Mouse (Mus musculus) forebrain, embryonic 16.5 days (tissue): ENCODE data around the gene Fam3b. TPM values are rescaled to one million over a fixed set of nuclear protein-coding genes. Genes with fewer than 3 reads are reported as not detected.

Experiments used
- ATAC-seq: fragments of 200-750 bp; cut with Nextera tagmentation; 2 replicates; pipeline ENCODE4 v1.8.0; 2017; ENCODE audit warnings: mild to moderate bottlenecking, moderate library complexity
- H3K27ac ChIP-seq: fragments of 300-500 bp; sonication (generic); 2 replicates; pipeline ENCODE4 v1.5.1; 2014; ENCODE audit warnings: low read length, control low read depth
- H3K27me3 ChIP-seq: fragments of 300-500 bp; sonication (generic); replicated peaks from 2 replicates; pipeline ENCODE4 v1.6.1; 2014; ENCODE audit warnings: low read length; ENCODE audit not compliant: control insufficient read depth, insufficient read depth
- H3K36me3 ChIP-seq: fragments of 300-500 bp; sonication (generic); 2 replicates; pipeline ENCODE4 v1.6.1; 2014; ENCODE audit not compliant: control insufficient read depth, insufficient read depth
- H3K4me1 ChIP-seq: fragments of 300-500 bp; sonication (generic); replicated peaks from 2 replicates; pipeline ENCODE4 v1.6.1; 2014; ENCODE audit warnings: low read length; ENCODE audit not compliant: control insufficient read depth, insufficient read depth
- H3K4me2 ChIP-seq: fragments of 300-500 bp; sonication (generic); 2 replicates; pipeline ENCODE4 v1.6.1; 2014; ENCODE audit warnings: mild to moderate bottlenecking, low read length, control low read depth
- H3K4me3 ChIP-seq: fragments of 300-500 bp; sonication (generic); replicated peaks from 2 replicates; pipeline ENCODE4 v1.5.1; 2014; ENCODE audit warnings: mild to moderate bottlenecking, low read length, control low read depth
- H3K9ac ChIP-seq: fragments of 300-500 bp; sonication (generic); replicated peaks from 2 replicates; pipeline ENCODE4 v1.6.1; 2014; ENCODE audit warnings: low read depth, low read length, control low read depth
- H3K9me3 ChIP-seq: fragments of 300-500 bp; sonication (generic); 2 replicates; pipeline ENCODE4 v1.6.1; 2016; ENCODE audit warnings: low read length; ENCODE audit not compliant: control insufficient read depth
- WGBS: fragments of 180-500 bp; shearing (Covaris S2); extraction: QIAGEN DNeasy Blood & Tissue Kit; methylation state at CpG from one replicate; pipeline ENCODE4 v1.1.7; 2014; 5-methylcytosine and 5-hydroxymethylcytosine counted together
- polyA plus RNA-seq: library from polyadenylated mRNA; unstranded; fragments of >200 nt; fragmentation: Nextera tagmentation; extraction: Ambion mirVana; gene quantifications from 2 replicates; pipeline ENCODE4 v1.2.1, GENCODE M21; 2015

Gene Fam3b
- polyA plus RNA-seq = not detected in 2 replicates

DNA sequence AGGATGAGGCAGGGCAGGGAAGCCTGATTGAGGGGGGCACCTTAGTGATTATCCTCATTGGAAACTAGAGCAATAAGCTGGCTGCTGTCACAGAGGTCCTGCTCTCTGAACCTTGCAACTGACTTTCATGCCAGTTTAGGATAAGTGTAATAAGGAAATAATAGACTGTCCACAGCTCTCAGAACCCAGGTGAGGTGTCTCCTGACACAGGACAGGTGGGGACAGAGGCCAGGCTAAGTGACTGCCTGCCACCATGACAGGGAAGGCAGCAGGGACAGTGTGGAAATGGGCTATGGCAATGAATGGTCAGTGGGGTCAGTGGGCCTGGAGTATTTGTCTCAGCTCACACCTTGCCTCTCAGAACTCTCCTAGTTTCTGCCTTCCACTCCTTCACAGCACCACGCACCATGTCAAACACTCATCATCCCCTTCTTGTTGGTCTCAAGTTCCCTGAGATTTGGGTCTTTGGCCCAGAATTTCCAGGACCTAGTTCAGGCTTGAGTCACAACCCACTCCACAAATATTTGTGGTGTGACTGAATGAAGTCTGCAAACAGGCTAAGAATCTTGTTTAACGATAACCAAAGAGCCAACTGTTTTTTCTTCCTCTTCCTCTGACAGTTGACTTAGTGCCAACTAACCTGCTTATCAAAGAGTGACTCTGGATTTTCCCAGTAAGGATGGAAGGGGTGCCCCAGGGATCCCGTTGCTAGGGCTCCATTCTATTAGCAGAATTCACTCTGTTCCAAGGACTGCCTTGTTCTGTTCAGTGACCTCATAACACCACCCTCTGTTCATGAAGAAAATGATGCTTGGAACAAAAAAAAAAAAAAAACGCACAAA lies at the start of gene Fam3b:
Fam3b (minus strand) TSS at position 718 of the 842 bp plus-strand sequence.
- Histone ChIP-seq H3K36me3 (no peaks in the 10 kb centered on the region), H3K9me3 (no peaks in the 10 kb centered on the region), H3K4me3 (no peak within 1 kb of the TSS), H3K9ac (no peak within 1 kb of the TSS), H3K4me2 (no peak within 1 kb of the TSS), H3K27ac (no peak within 1 kb of the TSS), H3K4me1 (no peaks in the 10 kb centered on the region), H3K27me3 (no peaks in the 10 kb centered on the region)
- no peak for ATAC-seq
- 69% methylated on average over 4 of the region's 4 CpGs for WGBS

DNA sequence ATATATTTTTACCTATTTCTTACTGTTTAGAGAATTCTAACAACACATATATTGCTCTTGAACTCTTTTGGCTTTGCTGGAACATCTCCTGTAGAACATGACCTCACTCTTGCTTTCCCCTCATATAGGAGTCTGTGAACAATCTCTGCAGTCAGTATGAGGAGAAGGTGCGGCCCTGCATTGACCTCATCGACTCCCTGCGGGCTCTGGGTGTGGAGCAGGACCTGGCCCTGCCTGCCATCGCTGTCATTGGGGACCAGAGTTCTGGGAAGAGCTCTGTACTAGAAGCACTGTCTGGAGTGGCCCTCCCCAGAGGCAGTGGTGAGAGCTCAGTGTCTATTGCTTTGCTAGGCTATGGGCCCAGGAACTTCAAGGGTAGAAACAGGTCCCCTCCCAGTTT lies 29.7 kb upstream of the Fam3b start:
- H3K9ac ChIP-seq = no peak overlapping the region
- no peaks in the 10 kb centered on the region for H3K36me3 ChIP-seq
- WGBS = 85% methylated on average over 4 of the region's 4 CpGs
- H3K27ac ChIP-seq = no peak overlapping the region
- no peak for ATAC-seq
- H3K27me3 ChIP-seq = no peaks in the 10 kb centered on the region
- H3K9me3 ChIP-seq = no peaks in the 10 kb centered on the region
- H3K4me3 ChIP-seq = no peak overlapping the region
- no peaks in the 10 kb centered on the region for H3K4me1 ChIP-seq
- H3K4me2 ChIP-seq = no peak overlapping the region

DNA sequence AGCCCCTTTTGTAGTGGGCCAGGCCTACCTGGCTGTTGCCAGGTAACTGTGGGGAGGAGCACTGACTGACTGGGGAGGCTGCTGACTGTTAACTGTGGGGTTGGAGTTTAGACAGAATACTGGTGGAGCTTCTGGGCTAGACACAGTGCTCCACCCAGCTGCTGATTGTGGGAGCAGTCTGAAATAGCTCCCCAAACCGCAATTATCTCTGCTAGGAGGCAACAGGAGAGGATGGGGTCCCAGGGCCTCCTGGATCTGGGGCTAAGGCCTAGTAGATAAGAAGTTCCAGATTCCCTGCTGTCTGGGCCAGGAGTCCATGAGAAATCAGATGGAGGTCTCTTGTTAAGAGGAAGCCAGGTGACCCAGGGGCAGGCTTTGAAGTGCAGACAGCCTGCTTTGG lies 22.2 kb upstream of the Fam3b start:
- Histone ChIP-seq H3K4me1 (peaks cover 19% of the 10 kb centered on the region), H3K36me3 (no peaks in the 10 kb centered on the region), H3K27me3 (no peaks in the 10 kb centered on the region), H3K9ac (no peak overlapping the region), H3K4me3 (no peak overlapping the region), H3K9me3 (no peaks in the 10 kb centered on the region), H3K27ac (no peak overlapping the region), H3K4me2 (no peak overlapping the region)
- no peak for ATAC-seq
- whole genome bisulfite sequencing = 50% methylated on average over 1 of the region's 1 CpGs

DNA sequence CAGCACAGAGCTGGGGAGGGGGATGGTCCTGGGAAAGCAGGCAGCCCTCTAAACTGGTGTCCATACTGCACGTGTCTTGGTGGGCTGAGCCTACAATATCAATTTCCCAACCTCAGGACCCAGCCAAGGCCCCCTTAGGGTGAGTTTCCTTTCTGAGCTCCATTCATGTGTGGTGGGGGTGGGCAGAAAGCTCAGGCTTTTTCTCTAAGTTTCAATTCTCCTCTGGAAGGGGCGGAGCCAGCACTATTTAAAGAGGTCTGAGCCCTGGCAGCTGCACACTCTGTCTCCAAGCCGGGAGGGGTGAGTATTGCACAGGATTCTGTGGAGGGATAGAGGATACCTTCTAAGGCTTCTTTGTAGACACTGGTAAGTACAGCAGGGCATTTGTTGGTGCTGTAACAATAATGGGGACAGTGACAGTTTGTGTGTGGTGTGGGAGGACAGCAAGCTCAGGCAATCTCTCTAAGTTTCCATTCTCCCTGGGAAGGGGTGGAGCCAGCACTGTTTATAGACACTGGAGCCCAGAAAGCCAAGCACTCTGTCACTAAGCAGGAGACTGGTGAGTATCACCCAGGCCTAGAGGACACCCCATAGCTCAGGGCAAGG lies 21.3 kb upstream of the Fam3b start:
- WGBS = 1% methylated on average over 3 of the region's 3 CpGs
- H3K4me2 ChIP-seq = no peak overlapping the region
- peak; percentile 87 for ATAC-seq

DNA sequence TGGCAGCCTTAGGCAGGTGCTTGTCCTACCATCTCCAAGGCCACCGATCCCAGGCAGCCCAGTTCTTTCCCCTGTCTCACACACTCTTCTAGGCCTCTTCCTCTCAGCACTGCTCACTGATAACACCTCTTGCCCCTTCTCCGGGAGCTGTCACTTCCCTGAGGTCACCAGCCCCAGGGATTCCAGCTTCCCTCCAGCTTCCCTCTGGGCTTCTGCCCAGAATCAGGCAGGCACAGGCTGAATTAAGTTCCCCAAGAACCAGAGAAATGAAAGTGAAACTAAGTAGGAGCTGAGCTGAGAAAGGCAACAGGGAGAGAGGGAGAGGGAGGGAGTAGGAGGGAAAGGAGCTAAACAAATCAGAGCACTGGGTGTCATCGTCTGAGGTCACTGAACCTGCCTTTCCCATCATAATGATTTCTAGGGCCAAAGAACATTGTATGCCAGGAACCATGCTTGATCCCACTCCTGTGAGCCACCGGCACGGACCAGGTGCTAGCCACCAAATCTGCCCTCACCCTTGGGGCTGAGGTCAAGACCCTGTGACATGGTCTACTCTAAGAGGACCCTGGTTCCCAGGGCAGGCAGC lies 20.4 kb upstream of the Fam3b start:
- peak; percentile 52 for ATAC-seq
- Histone ChIP-seq H3K27ac (peak overlapping the region; percentile 4; the same call in 1 of the 2 replicates), H3K4me2 (0 out of 2 replicates have a peak overlapping the region, but pooled peaks have one; percentile 7), H3K36me3 (no peaks in the 10 kb centered on the region), H3K4me1 (peaks cover 19% of the 10 kb centered on the region), H3K9ac (no peak overlapping the region), H3K9me3 (no peaks in the 10 kb centered on the region), H3K27me3 (no peaks in the 10 kb centered on the region), H3K4me3 (no peak overlapping the region)
- WGBS = 39% methylated on average over 5 of the region's 5 CpGs

More for the DNA sequence above, 21.3 kb upstream of the Fam3b start:
- no peak overlapping the region for H3K9ac ChIP-seq
- H3K4me1 ChIP-seq = peaks cover 19% of the 10 kb centered on the region
- peak overlapping the region; percentile 44 for H3K27ac ChIP-seq
- no peak overlapping the region for H3K4me3 ChIP-seq
- no peaks in the 10 kb centered on the region for H3K9me3 ChIP-seq
- no peaks in the 10 kb centered on the region for H3K36me3 ChIP-seq
- no peaks in the 10 kb centered on the region for H3K27me3 ChIP-seq

DNA sequence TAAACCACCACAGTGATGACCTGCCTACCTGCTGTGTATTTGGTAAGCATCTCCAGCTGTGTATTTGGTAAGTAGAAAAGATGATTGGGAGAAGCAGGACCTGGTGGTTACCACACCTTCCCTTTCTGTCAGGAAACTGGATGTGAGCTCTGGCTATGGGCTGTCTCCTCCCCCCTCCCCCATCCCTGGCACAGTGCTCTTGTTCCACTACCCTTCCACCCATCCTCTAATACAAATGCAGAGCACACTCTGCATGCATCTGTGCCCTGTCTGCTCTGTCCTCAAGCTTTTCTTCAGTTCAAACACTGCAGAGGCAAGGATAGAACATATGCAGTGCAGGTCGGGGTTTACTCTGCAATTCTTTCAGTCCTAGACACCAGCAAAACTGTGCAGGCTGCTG lies 19.8 kb upstream of the Fam3b start:
- Histone ChIP-seq H3K36me3 (no peaks in the 10 kb centered on the region), H3K9ac (no peak overlapping the region), H3K4me2 (no peak overlapping the region), H3K4me3 (no peak overlapping the region), H3K4me1 (peaks cover 19% of the 10 kb centered on the region), H3K9me3 (no peaks in the 10 kb centered on the region), H3K27ac (no peak overlapping the region), H3K27me3 (no peaks in the 10 kb centered on the region)
- peak; percentile 11; the same call in 1 of the 2 replicates for ATAC-seq
- 38% methylated on average over 1 of the region's 1 CpGs for WGBS

DNA sequence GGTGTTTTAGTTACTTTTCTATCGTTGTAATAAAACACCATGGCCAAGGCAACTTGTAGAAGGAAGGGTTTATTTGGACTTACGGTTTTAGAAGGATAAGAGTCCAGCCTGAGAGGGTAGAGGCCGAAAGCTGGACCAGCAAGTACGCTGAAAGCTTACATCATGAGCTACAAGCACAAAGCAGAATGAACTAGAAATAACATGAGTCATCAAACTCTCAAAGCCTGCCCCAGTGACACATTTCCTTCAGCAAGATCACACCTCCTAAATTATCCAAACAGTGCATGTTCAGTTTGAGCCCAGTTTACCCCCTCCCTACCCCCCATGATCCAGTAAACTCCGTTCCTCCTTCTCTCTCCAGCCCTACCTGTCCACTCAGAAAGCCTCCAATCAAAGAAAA lies 19.1 kb upstream of the Fam3b start:
- no peak for ATAC-seq
- Histone ChIP-seq H3K36me3 (no peaks in the 10 kb centered on the region), H3K4me3 (no peak overlapping the region), H3K27me3 (no peaks in the 10 kb centered on the region), H3K4me2 (no peak overlapping the region), H3K4me1 (peaks cover 19% of the 10 kb centered on the region), H3K9me3 (no peaks in the 10 kb centered on the region), H3K27ac (no peak overlapping the region), H3K9ac (no peak overlapping the region)
- 90% methylated on average over 5 of the region's 5 CpGs for WGBS

DNA sequence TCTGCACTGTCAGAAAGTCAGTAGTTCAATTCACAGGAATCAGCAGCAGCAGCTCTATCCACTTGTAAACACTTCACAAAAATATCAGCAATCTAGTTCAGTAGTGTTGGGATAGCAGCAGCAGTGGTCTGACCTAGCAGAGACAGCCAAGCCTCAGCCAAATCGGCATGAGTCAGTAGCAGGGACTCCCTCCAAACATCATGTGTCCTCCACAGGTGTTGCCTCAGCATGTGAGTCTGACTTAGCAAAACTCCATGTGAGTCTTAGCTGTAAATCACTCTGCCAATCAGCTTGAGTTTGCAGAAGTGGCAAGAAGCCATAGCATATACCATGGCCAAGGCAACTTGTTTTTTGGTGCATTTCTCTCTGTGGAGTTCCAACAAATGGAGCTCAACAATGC lies 18.5 kb upstream of the Fam3b start:
- Histone ChIP-seq H3K36me3 (no peaks in the 10 kb centered on the region), H3K27ac (no peak overlapping the region)
- 97% methylated on average over 1 of the region's 1 CpGs for WGBS

DNA sequence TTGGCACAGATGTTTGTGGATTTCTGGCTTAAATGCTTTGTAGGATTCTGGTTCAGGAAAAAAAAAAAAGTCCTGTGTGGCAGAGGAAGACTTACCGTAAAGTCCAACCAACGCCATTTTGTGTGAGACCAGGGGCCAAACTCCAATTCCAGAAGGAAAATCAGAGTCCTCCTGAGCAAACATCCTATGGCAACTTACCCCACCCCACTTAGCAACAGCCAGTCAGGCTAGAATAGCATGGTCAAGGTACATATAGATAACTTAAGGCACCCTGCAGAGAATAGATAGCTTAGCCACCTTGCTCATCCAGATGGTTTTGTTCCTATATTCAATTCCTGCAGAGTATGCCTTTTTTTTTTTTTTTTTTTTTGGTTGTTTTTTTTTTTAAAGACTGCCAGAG lies 14.6 kb upstream of the Fam3b start:
- no peaks in the 10 kb centered on the region for H3K4me1 ChIP-seq
- no peaks in the 10 kb centered on the region for H3K9me3 ChIP-seq
- WGBS = 89% methylated on average over 2 of the region's 2 CpGs
- no peak for ATAC-seq
- no peak overlapping the region for H3K27ac ChIP-seq
- H3K36me3 ChIP-seq = no peaks in the 10 kb centered on the region
- H3K4me3 ChIP-seq = no peak overlapping the region
- no peak overlapping the region for H3K4me2 ChIP-seq
- H3K27me3 ChIP-seq = no peaks in the 10 kb centered on the region
- no peak overlapping the region for H3K9ac ChIP-seq

More for the DNA sequence above, 18.5 kb upstream of the Fam3b start:
- Histone ChIP-seq H3K9me3 (no peaks in the 10 kb centered on the region), H3K4me1 (peaks cover 19% of the 10 kb centered on the region), H3K9ac (no peak overlapping the region), H3K4me2 (no peak overlapping the region), H3K27me3 (no peaks in the 10 kb centered on the region), H3K4me3 (no peak overlapping the region)
- no peak for ATAC-seq
